ENCODE assay signal across 12 mouse cellular contexts in the genomic region with DNA sequence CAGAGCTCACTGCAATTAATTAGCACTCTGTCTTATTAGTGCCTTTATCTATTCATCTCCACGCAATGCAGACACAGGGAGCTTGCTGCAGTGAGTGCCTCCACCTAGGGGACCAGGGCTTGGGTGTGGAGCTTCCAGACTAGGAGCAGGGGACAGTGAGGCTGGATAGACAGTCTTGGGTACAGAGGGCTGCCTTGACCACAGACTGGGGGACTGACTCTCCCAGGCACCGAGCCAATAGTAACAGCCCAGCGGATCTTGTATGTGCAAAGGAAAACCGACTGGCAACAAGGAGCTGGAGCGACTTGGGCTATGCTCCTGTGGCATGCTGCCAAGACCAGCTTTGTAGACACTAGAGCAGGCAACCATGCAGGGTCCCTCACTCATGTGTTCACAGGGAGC.
DNase-seq lines count a peak whose midpoint lies in the region; ATAC-seq lines count a peak whose summit lies in the region.
"Had no signal": no experiment of that assay in that cellular context is flagged by ENCODE, and none has a peak within 500 bp of the region (broad histone marks: within the 10 kb centered on the region; RNA-seq: fewer than 3 reads in every experiment).

No protein-coding gene starts in this region.

- no peak overlapping the region for H3K4me3 ChIP-seq in hindbrain, embryonic 15.5 days
- H3K4me3 ChIP-seq in hindbrain, embryonic 11.5 days (ENCODE audit: low read depth, low read length), result no peak overlapping the region
- H3K4me3 ChIP-seq in embryonic facial prominence, embryonic 14.5 days (ENCODE audit: low read depth, low read length), result no peak overlapping the region
- H3K4me3 ChIP-seq in neural tube, embryonic 14.5 days (ENCODE audit: low read depth, low read length), result no peak overlapping the region
- H3K4me3 ChIP-seq: megakaryocyte, embryonic 14.5 days had no signal

- peak; percentile 80 for ATAC-seq in hindbrain, embryonic 15.5 days (ENCODE audit: low FRiP score, low read depth)
- ATAC-seq in hindbrain, embryonic 11.5 days (ENCODE audit: low FRiP score), result no peak
- ATAC-seq in embryonic facial prominence, embryonic 14.5 days (ENCODE audit: low read depth), result peak; percentile 50; the same call in 1 of the 2 replicates
- ATAC-seq in neural tube, embryonic 14.5 days (ENCODE audit: low read depth), result peak; percentile 65

- H3K4me1 ChIP-seq in hindbrain, embryonic 15.5 days (replicated peaks), result peaks cover 18% of the 10 kb centered on the region
- no peaks in the 10 kb centered on the region for H3K4me1 ChIP-seq in hindbrain, embryonic 11.5 days (replicated peaks; ENCODE audit: control insufficient read depth, insufficient read depth, low read length)
- 0 out of 2 replicates have a peak, but pooled peaks cover 3% of the 10 kb centered on the region for H3K4me1 ChIP-seq in embryonic facial prominence, embryonic 14.5 days (ENCODE audit: control insufficient read depth, insufficient read depth, low read length)
- peaks cover 3% of the 10 kb centered on the region; the same call in 1 of the 2 replicates for H3K4me1 ChIP-seq in neural tube, embryonic 14.5 days (ENCODE audit: control insufficient read depth, insufficient read depth, low read length)
- H3K4me1 ChIP-seq: megakaryocyte, embryonic 14.5 days had no signal

- peaks cover 13% of the 10 kb centered on the region; the same call in 1 of the 2 replicates for H3K27me3 ChIP-seq in hindbrain, embryonic 15.5 days
- no peaks in the 10 kb centered on the region for H3K27me3 ChIP-seq in hindbrain, embryonic 11.5 days (ENCODE audit: control insufficient read depth, insufficient read depth, low read length)
- 0 out of 2 replicates have a peak, but pooled peaks cover 5% of the 10 kb centered on the region for H3K27me3 ChIP-seq in embryonic facial prominence, embryonic 14.5 days (replicated peaks; ENCODE audit: control insufficient read depth, insufficient read depth, low read length)
- H3K27me3 ChIP-seq in neural tube, embryonic 14.5 days (ENCODE audit: control insufficient read depth, insufficient read depth, low read length), result no peaks in the 10 kb centered on the region

- no peaks in the 10 kb centered on the region for H3K36me3 ChIP-seq in hindbrain, embryonic 15.5 days
- no peaks in the 10 kb centered on the region for H3K36me3 ChIP-seq in hindbrain, embryonic 11.5 days (ENCODE audit: control insufficient read depth, insufficient read depth, low read length)
- H3K36me3 ChIP-seq in embryonic facial prominence, embryonic 14.5 days (ENCODE audit: control insufficient read depth, insufficient read depth, low read length), result no peaks in the 10 kb centered on the region
- H3K36me3 ChIP-seq in neural tube, embryonic 14.5 days (ENCODE audit: control insufficient read depth, insufficient read depth, low read length), result no peaks in the 10 kb centered on the region

- H3K9me3 ChIP-seq in hindbrain, embryonic 15.5 days, result no peaks in the 10 kb centered on the region
- no peaks in the 10 kb centered on the region for H3K9me3 ChIP-seq in hindbrain, embryonic 11.5 days (ENCODE audit: control insufficient read depth, low read length)
- no peaks in the 10 kb centered on the region for H3K9me3 ChIP-seq in embryonic facial prominence, embryonic 14.5 days (ENCODE audit: control insufficient read depth, low read length)
- no peaks in the 10 kb centered on the region for H3K9me3 ChIP-seq in neural tube, embryonic 14.5 days (ENCODE audit: control insufficient read depth, low read length)

- no peak for DNase-seq in hindbrain, embryonic 11.5 days (ENCODE audit: low spot score)
- DNase-seq in retina, postnatal 1 day, result peak; percentile 74
- DNase-seq in retina, embryonic 14.5 days (ENCODE audit: low spot score), result no peak
- peak; percentile 76 for DNase-seq in embryonic facial prominence, embryonic 14.5 days (ENCODE audit: low spot score)
- DNase-seq in spleen, postnatal 14 days (ENCODE audit: low spot score in 2 of 2), result no peak
- no peak for DNase-seq in heart, postnatal 25 days (ENCODE audit: low spot score)
- DNase-seq: right cerebral cortex, adult 18-20 months; thymus, postnatal 36 days had no signal

- intact Hi-C loops in heart, postnatal 25 days (cut with DNase I), result no loop called here

- WGBS in hindbrain, embryonic 15.5 days, result 22% methylated on average over 5 of the region's 5 CpGs
- 72% methylated on average over 5 of the region's 5 CpGs for WGBS in hindbrain, embryonic 11.5 days
- WGBS in embryonic facial prominence, embryonic 14.5 days, result 26% methylated on average over 5 of the region's 5 CpGs
- 43% methylated on average over 5 of the region's 5 CpGs for WGBS in neural tube, embryonic 14.5 days

- no peak overlapping the region for H3K9ac ChIP-seq in hindbrain, embryonic 15.5 days
- H3K9ac ChIP-seq in hindbrain, embryonic 11.5 days (ENCODE audit: low read depth, low read length), result no peak overlapping the region
- no peak overlapping the region for H3K9ac ChIP-seq in embryonic facial prominence, embryonic 14.5 days (ENCODE audit: low read depth, low read length)
- H3K9ac ChIP-seq in neural tube, embryonic 14.5 days (replicated peaks; ENCODE audit: low read depth, low read length), result no peak overlapping the region

- H3K27ac ChIP-seq in hindbrain, embryonic 15.5 days (replicated peaks), result peak overlapping the region; percentile 58; the same call in 1 of the 2 replicates
- no peak overlapping the region for H3K27ac ChIP-seq in hindbrain, embryonic 11.5 days (ENCODE audit: low read depth, low read length)
- no peak overlapping the region for H3K27ac ChIP-seq in embryonic facial prominence, embryonic 14.5 days (replicated peaks; ENCODE audit: low read depth, low read length)
- H3K27ac ChIP-seq in neural tube, embryonic 14.5 days (ENCODE audit: low read depth, low read length), result 0 out of 2 replicates have a peak overlapping the region, but pooled peaks have one; percentile 13
- H3K27ac ChIP-seq: kidney, postnatal 0 days had no signal

- no peak overlapping the region for H3K4me2 ChIP-seq in hindbrain, embryonic 15.5 days
- H3K4me2 ChIP-seq in hindbrain, embryonic 11.5 days (replicated peaks; ENCODE audit: low read depth, low read length), result no peak overlapping the region
- no peak overlapping the region for H3K4me2 ChIP-seq in embryonic facial prominence, embryonic 14.5 days (ENCODE audit: low read depth, low read length)
- no peak overlapping the region for H3K4me2 ChIP-seq in neural tube, embryonic 14.5 days (ENCODE audit: low read depth, low read length)

Comparison
In these comparisons a context has a peak if more than half of its experiments do, and no peak if none do; other contexts are left out.
1. H3K27ac ChIP-seq: peak in hindbrain, embryonic 15.5 days (single experiment) and neural tube, embryonic 14.5 days (single experiment); none in hindbrain, embryonic 11.5 days (single experiment) and embryonic facial prominence, embryonic 14.5 days (single experiment).
2. DNase-seq: peak in retina, postnatal 1 day (single experiment) and embryonic facial prominence, embryonic 14.5 days (single experiment); none in hindbrain, embryonic 11.5 days (single experiment), retina, embryonic 14.5 days (single experiment), spleen, postnatal 14 days (0 of 2) and heart, postnatal 25 days (single experiment).